Mouse (Mus musculus): ENCODE results near the gene Cfap97d2. TPM values are rescaled to one million over a fixed set of nuclear protein-coding genes. Genes with fewer than 3 reads are reported as not detected.
A peak's percentile ranks its signal among the peaks of the same experiment; 100 is the strongest.

Cfap97d2 gene
- polyA plus RNA-seq, 1 experiment from 2014 or later = 1.7 TPM

- Histone ChIP-seq H3K27ac (peak overlapping the region; percentile 83), H3K9ac (peak overlapping the region; percentile 95), H3K36me3 (replicated peaks) (peaks cover 19% of the 10 kb centered on the region), H3K4me3 (peak overlapping the region; percentile 98), H3K4me2 (peak overlapping the region; percentile 96), H3K4me1 (peaks cover 29% of the 10 kb centered on the region), H3K27me3 (replicated peaks) (no peaks in the 10 kb centered on the region), H3K9me3 (no peaks in the 10 kb centered on the region)
- ATAC-seq (replicated peaks) = peak; percentile 83
- WGBS = 1% methylated on average over 38 of the region's 38 CpGs
These were observed 52.4 kb downstream of the Cfap97d2 start for GRCm38 (mm10) chr8:13757805-13758727.

- Histone ChIP-seq H3K4me1 (no peaks in the 10 kb centered on the region), H3K4me2 (no peak overlapping the region), H3K9ac (no peak overlapping the region), H3K27ac (no peak overlapping the region), H3K27me3 (replicated peaks) (no peaks in the 10 kb centered on the region), H3K36me3 (replicated peaks) (peaks cover 83% of the 10 kb centered on the region), H3K4me3 (no peak overlapping the region), H3K9me3 (no peaks in the 10 kb centered on the region)
- ATAC-seq (replicated peaks) = no peak
- WGBS = 89% methylated on average over 11 of the region's 11 CpGs
These were observed 63.5 kb downstream of the Cfap97d2 start for GRCm38 (mm10) chr8:13769206-13769605.

- 91% methylated on average over 3 of the region's 3 CpGs for WGBS
These were observed 74.8 kb downstream of the Cfap97d2 start for GRCm38 (mm10) chr8:13780536-13780935.

GRCm38 (mm10) chr8:13785250-13785763, 79.6 kb downstream of the Cfap97d2 start, which contains the start of gene Upf3a:
Upf3a (plus strand) TSS chr8:13785615.
- peaks cover 15% of the 10 kb centered on the region for H3K36me3 ChIP-seq (replicated peaks)
- 0% methylated on average over 46 of the region's 47 CpGs for WGBS
- peak; percentile 96 for ATAC-seq (replicated peaks)

More at GRCm38 (mm10) chr8:13780536-13780935, 74.8 kb downstream of the Cfap97d2 start:
- no peak overlapping the region for H3K4me2 ChIP-seq
- no peak for ATAC-seq (replicated peaks)
- H3K9me3 ChIP-seq = no peaks in the 10 kb centered on the region
- H3K9ac ChIP-seq = no peak overlapping the region
- H3K27ac ChIP-seq = no peak overlapping the region
- H3K4me3 ChIP-seq = no peak overlapping the region
- peaks cover 44% of the 10 kb centered on the region for H3K36me3 ChIP-seq (replicated peaks)
- H3K4me1 ChIP-seq = peaks cover 9% of the 10 kb centered on the region
- no peaks in the 10 kb centered on the region for H3K27me3 ChIP-seq (replicated peaks)

GRCm38 (mm10) chr8:13785764-13786299, 80.1 kb downstream of the Cfap97d2 start:
- peak overlapping the region; percentile 69 for H3K9ac ChIP-seq
- peak overlapping the region; percentile 87 for H3K4me2 ChIP-seq
- peaks cover 11% of the 10 kb centered on the region for H3K36me3 ChIP-seq (replicated peaks)
- H3K9me3 ChIP-seq = no peaks in the 10 kb centered on the region
- H3K4me3 ChIP-seq = peak overlapping the region; percentile 73
- peak; percentile 96 for ATAC-seq (replicated peaks)
- no peaks in the 10 kb centered on the region for H3K27me3 ChIP-seq (replicated peaks)
- 0% methylated on average over 41 of the region's 47 CpGs for WGBS
- peak overlapping the region; percentile 96 for H3K27ac ChIP-seq
- peaks cover 14% of the 10 kb centered on the region for H3K4me1 ChIP-seq

More at GRCm38 (mm10) chr8:13785250-13785763, 79.6 kb downstream of the Cfap97d2 start, which contains the start of gene Upf3a:
- H3K4me1 ChIP-seq = peaks cover 14% of the 10 kb centered on the region
- H3K27me3 ChIP-seq (replicated peaks) = no peaks in the 10 kb centered on the region
- peak within 1 kb of the TSS; percentile 87 for H3K4me2 ChIP-seq
- H3K27ac ChIP-seq = peak within 1 kb of the TSS; percentile 96
- peak within 1 kb of the TSS; percentile 73 for H3K4me3 ChIP-seq
- H3K9me3 ChIP-seq = no peaks in the 10 kb centered on the region
- peak within 1 kb of the TSS; percentile 69 for H3K9ac ChIP-seq

- Histone ChIP-seq H3K4me3 (no peak overlapping the region), H3K9ac (no peak overlapping the region), H3K9me3 (no peaks in the 10 kb centered on the region), H3K4me1 (peaks cover 10% of the 10 kb centered on the region), H3K4me2 (no peak overlapping the region), H3K27me3 (replicated peaks) (no peaks in the 10 kb centered on the region), H3K27ac (no peak overlapping the region), H3K36me3 (replicated peaks) (peaks cover 12% of the 10 kb centered on the region)
- WGBS = 91% methylated on average over 8 of the region's 8 CpGs
- ATAC-seq (replicated peaks) = no peak
These were observed 83.9 kb downstream of the Cfap97d2 start for GRCm38 (mm10) chr8:13789606-13790005.

Other genes starting within 250 kb of the Cfap97d2 start
- gene Gas6, start 211.4 kb upstream of the Cfap97d2 start, polyA plus RNA-seq (2015; fragmentation: Nextera tagmentation; extraction: Ambion mirVana) = 36.8 and 42.7 TPM in 2 replicates
- not detected in 2 replicates for gene 1700029H14Rik, start 143.4 kb upstream of the Cfap97d2 start, polyA plus RNA-seq (2015; fragmentation: Nextera tagmentation; extraction: Ambion mirVana)
- gene Rasa3, start 28.3 kb upstream of the Cfap97d2 start, polyA plus RNA-seq (2015; fragmentation: Nextera tagmentation; extraction: Ambion mirVana) = 27.3 and 27.7 TPM in 2 replicates
- 161 and 162 TPM in 2 replicates for gene Cdc16, start 51.8 kb downstream of the Cfap97d2 start, polyA plus RNA-seq (2015; fragmentation: Nextera tagmentation; extraction: Ambion mirVana)
- gene Upf3a, start 79.7 kb downstream of the Cfap97d2 start, polyA plus RNA-seq (2015; fragmentation: Nextera tagmentation; extraction: Ambion mirVana) = 39.2 and 44.0 TPM in 2 replicates
- not detected in 2 replicates for gene AF366264, start 132.5 kb downstream of the Cfap97d2 start, polyA plus RNA-seq (2015; fragmentation: Nextera tagmentation; extraction: Ambion mirVana)
- gene Champ1, start 163.8 kb downstream of the Cfap97d2 start, polyA plus RNA-seq (2015; fragmentation: Nextera tagmentation; extraction: Ambion mirVana) = 52.0 and 55.2 TPM in 2 replicates
- gene Coprs, start 184.4 kb downstream of the Cfap97d2 start, polyA plus RNA-seq (2015; fragmentation: Nextera tagmentation; extraction: Ambion mirVana) = 151 and 152 TPM in 2 replicates